Mouse (Mus musculus) kidney, adult 2 months (tissue): ENCODE measurements around the gene Gm4788.
"Not testable (repeated sequence)": the region's sequence is repeated elsewhere in the genome, so short reads cannot be mapped to it uniquely, and the experiment has no call there.

ENCODE experiments used
- CTCF ChIP-seq: fragments of 200-500 bp; conservative IDR thresholded peaks from 2 replicates; pipeline ENCODE4 v1.5.1; 2011; ENCODE audit warnings: low read depth, mild to moderate bottlenecking, control low read depth, low read length, moderate library complexity, mixed read lengths; ENCODE audit not compliant: insufficient read depth, insufficient read length
- POLR2A ChIP-seq: fragments of 200-500 bp; IDR thresholded peaks from one replicate; pipeline ENCODE4 v1.6.1; 2011; ENCODE audit warnings: low read depth, low read length, control low read depth

GRCm38 (mm10) chr1:139716681-139717080, 64.4 kb downstream of the Gm4788 start:
- TF ChIP-seq CTCF, POLR2A: not testable (repeated sequence)
